Mouse (Mus musculus) kidney, adult 11 months (tissue): ENCODE results near the gene Pim3.
A peak's percentile ranks its signal among the peaks of the same experiment; 100 is the strongest.
"Not testable (repeated sequence)": the region's sequence is repeated elsewhere in the genome, so short reads cannot be mapped to it uniquely, and the experiment has no call there.

Experiments used
- DNase-seq: peaks from one replicate; pipeline ENCODE4 v3.0.0; 2022

Gene Pim3

DNA sequence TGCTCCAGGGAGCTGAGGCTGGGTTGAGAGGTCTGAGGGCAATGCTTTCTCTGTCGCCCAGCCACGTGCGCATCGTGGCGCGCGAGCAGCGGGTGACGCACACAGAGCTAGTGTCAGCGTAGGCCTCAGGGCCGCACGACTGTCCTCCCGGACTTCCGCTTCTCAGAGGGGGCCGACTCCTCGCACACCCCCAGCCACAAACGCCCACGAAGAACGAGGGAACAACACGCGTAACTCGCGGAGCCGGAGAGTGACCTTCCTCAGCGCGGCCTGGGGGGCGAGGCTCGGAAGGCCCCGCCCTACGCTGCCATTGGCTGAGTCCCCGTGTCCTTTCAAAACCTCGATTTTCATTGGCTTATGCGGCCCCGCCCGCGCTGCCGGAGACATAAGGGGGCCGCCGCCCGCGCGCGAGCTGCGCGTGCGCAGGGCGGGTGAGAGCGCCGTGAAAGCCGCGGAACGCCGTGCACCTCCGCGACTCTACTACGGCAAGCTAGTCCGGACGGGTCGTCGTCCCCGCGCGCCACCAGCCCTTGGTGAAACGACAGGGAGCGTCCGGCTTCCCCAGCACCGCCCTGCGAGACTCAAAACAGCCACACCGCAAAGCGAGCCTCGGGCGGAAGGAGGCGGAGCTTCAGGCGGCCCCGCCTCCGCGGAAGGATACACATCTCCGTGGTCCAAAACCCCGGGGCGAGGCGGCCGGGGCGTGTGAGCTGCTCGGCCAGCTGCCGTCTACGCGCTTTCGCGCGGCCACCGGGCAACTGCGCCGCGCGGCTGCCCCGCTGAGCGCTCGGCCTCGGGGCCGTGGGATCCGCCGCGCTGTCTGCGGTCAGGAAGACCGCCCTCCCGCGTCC is at the start of gene Pim3:
TSS of gene Pim3 (plus strand) at position 415 of the 851 bp plus-strand sequence.
- peak; percentile 99 for DNase-seq

DNA sequence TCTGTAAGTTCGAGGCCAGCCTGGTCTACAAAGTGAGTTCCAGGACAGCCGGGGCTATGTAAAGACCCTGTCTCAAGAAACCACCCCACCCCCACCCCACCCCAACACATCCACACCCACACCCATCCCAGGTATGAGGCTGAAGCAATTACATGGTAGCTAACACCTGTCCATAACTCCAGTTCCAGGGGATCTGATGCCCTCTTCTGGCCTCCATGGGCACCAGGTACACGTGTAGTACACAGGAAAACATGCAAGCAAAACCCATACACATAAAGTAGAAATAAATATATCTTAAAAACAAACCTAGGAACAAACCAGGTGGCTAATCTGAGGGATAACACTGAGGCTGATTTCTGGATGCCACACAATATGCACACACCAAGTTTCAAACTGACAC is 48.7 kb upstream of the Pim3 start:
- no peak for DNase-seq

DNA sequence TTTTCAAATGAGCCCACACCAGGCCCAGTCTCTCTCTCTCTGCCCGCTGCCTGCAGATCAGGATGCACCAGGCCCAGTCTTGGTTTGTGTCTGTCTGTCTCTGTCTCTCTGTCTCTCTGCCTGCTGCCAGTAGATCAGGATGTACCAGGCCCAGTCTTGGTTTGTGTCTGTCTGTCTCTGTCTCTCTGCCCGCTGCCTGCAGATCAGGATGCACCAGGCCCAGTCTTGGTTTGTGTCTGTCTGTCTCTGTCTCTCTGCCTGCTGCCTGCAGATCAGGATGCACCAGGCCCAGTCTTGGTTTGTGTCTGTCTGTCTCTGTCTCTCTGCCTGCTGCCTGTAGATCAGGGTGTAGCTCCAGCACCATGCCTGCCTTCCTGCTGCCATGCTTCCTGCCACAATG is 48.1 kb upstream of the Pim3 start:
- not testable (repeated sequence) for DNase-seq

DNA sequence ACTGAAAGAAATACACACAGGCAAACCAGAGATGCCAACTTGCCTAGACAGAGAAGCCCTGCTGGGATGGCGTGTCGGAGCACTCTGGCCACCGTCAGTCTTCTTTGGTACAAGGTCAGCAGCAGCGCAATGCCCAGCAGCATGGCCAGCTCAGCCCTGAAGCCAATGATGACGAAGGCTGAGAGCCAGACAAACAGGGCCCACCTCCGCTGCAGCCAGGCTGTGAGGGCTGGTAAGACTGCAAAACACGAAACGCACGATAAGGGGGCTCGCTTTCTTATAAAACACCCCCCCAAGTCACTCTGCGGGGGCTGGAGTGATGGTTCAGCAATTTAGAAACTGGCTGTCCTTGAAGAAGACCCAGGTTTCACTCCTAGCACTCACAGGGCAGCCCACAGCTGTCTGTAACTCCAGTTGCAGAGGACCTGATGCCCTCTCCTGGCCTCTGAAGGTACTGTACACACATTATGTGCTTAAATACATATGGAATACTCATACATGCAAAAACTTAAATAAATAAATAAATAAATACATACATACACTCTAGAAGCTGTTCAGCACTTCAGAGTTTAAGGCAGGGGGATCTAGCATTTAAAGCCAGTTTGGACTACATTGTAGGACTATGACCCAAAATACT is 47.5 kb upstream of the Pim3 start:
- DNase-seq = no peak

DNA sequence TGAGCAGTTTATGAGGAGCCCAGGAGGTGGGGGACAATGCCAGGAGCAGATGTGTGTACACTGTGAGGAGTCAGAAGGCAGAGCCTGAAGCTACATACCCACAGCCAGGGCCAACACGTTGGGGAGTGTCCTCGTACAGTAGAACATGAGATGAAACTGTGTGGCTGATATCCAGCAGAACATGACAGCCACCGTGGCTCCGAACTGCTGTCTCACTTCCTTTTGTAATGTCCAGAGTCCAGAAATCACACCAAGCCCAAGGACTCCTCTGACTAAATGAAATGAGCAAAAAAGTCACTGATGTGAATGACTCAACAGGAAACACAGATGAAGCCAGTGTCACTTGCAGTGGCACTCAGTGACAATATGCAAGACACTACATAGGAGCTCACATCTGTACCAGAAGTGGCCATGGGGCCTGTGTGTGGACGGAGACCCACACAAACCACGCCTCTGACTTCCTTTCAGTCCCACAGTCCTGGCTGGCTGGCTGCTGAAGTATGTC is 46.7 kb upstream of the Pim3 start:
- DNase-seq = no peak

DNA sequence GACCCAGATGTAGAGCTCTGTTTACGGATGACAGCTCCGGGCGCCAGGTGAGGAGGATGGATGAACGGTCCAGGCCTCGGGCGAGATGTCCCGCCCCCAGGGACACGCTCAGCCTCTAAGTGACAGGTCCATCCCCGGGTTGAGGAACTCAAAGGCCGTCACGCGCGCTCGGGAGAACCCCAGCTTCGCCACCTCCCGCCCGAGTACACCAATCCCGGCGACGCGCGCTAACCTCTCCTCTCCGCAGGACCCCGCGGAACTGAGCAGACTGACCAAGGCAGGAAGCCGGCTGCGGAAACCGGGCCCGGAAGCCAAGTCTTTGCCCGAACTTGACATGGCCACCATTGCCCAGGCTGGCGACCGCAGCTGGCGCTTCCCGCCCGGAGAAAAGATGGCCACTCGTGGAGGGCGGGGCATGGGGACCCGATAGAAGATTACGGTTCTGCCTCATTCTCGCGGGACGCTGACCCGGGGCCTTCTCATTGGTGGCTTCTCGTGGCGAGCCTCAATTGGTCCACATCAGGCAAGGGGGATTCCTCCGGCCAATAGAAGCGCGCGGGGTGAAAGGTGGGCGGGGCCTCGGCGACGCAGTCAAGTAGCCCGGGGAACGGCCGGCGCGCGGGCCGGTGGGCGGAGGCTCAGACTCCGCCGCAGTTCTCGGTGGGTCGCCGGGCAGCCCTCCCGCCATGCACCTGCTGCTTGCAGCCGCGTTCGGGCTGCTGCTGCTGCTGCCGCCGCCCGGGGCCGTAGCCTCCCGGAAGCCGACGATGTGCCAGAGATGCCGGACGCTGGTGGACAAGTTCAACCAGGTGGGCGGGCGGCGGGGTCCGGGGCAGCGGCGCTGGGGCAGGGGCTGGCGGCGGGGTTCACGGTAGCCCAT is 42.7 kb upstream of the Pim3 start, which contains the start of the genes Alg12 and Creld2:
TSS of gene Alg12 (minus strand) at position 293 of the 880 bp plus-strand sequence.
TSS of gene Creld2 (plus strand) at position 621 of the 880 bp plus-strand sequence.
- DNase-seq = peak; percentile 100

DNA sequence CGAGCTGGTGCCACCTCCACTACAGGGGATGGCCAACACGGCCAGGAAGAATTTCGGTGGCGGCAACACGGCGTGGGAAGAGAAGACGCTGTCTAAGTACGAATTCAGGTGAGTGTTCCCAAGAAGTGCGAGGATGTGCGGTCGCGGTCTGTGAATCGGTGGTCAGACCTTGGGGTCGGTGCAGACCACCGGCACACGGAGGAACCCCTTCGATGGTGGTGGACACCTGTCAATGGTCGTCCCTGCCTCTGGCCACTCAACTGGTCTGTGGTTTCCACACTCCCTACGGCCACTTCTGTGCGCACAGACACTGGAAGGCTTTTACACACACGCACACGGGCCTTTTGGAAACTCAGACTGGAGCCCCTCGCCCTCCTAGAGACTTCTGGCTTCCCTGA is 42.1 kb upstream of the Pim3 start:
- DNase-seq = peak; percentile 27

DNA sequence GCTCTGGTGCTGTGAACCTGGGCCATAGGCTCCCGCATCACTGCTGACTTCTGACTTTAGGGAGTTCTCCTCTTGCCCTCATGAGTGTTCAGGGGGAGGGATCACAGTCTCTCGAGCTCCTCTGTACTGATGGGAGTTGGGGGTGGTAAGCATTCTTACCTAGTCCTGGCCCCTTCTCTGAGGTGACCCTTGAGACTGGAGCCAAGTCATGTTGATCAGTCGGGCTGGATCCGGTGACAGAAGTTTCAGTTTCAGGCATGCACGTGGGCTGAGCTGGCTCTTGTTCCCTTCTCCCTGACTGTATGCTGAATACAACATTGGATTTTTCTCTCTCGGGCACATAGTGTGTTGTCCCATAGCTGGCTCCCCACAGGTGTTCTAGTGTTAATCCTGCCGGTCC is 40.6 kb upstream of the Pim3 start:
- DNase-seq = no peak

DNA sequence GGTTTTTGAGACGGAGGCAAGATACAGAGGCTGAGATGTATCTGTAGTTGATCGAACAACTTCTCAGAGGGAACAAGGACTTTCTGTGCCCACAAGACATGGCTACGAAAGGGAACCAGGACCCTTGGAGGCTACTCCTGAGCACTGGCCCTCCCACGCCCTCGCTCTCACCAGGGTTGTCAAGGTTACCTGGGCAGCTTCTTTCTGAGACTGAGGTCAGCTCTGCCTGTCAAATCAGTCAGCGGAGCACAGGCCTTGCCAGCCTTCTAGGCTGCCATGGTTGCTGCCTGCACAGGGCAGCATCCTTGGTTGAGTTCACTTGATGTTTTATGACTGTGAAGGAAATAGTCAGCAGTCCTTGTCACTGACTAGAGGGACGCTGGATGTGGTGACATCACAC is 39.5 kb upstream of the Pim3 start:
- DNase-seq = no peak

DNA sequence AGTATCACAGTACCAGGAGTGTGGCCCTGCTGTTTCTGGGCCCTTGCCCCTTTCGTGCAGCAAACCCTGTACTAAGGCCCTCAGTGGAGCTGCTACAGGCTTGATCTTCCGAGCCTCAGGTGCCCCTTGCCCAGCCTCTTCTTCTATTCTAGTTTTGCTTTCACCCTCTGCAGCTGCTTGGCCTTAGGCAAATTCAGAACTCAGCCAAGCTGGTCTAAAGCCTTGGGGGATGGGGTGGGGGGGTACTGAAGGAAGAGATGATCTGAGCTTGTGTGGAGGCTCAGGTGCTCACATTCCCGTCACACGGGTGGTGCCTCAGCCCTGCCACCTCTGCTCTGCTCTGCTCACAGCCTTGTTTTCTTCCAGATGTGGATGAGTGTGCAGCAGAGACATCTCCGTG is 38.6 kb upstream of the Pim3 start:
- no peak for DNase-seq

DNA sequence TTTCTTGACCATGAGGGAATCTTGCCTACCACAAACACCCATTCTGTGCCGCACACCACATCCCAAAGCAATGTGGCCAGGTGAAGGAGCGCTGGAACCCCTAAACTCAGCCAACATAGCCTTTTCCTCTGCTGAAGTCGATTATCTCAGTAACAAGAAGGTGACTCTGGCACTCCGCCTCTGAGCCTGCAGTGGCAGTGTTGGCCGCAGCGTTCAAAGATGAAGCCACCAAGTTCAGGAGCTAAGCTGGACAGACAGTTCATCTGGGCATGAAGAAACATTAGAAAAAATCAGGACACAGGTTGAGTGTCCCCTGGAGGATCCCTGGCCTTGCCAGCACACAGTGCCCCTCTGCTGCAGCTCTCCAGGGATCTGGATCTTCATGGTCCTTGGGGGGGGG is 34.5 kb upstream of the Pim3 start:
- DNase-seq = no peak

DNA sequence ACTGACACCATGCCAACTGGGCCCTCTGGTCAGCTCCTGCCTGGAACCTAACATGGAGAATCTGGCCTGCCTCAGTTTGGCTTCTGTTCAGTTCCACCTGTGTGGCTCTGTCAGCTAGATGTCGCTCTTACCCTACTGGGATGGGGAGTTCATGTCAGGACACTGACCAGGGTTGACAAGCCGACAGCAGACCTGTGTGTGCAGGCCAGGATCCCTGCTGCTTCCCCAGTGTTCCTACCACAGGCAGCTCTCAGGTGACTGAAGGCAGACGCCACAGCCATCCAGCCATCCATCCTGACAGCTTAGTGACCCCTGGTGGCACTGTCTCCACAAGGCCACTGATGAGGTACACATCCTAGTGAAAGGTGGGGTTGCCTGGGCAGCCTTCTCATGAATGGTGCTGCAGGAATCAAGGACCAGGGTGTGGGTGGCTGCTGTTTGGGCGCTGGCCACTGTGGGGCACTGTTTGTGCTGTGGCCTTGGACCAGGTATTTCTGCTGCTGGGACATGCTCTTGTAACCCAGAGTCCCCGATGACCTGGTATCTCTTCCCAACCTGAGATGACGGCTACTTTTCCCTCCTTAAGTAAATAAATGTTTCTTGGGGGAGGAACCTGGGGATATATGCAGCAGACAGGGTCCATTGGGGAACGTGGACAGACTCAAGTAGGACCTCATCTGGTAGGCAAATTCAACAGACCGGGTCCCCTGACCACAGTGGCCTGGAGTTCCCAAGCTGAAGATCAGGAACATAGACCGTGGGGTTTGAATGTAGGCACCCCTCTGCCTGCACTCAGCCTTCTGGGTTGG is 33.8 kb upstream of the Pim3 start:
- peak; percentile 89 for DNase-seq

DNA sequence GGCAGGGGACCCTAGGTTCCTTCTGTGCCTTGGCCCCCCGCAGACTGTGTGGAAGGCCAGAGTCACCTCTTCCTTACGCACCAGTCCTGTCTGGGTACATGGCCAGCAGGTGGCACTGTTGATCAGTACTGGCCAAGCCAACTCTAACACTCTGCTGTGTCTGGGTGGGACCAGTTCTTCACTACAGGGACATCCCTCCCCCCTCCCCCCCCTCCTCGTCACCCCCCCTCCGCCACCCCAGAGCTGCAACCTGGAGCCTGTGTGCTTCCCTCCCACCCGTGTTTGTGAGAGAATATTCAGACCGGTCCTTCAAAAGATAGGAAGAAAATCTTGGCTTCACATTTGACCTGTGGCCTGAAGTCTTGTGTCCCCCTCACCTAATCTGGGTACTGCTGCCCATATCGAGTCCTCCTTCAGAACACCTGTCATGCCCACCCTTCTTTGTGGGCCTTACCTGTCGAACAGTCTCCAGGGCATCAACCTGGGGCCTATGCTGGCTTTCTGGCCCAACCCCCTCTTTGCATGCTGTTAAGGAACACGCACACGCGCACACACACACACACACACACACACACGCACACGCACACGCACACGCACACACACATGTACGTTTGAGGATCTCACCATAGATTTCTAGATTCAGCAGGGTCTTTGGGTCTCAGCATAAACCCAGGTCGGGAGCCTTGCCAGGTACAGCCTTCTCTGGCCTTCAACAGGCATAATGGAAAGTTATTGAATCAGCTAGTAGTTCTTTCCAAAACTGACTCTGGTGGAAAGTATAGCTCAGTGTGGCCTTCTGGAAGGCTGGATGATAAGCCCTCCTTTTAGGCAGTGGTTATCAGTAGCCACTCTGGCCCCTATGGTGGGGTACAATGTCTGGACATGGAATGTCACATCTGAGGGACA is 32.9 kb upstream of the Pim3 start:
- peak; percentile 88 for DNase-seq

DNA sequence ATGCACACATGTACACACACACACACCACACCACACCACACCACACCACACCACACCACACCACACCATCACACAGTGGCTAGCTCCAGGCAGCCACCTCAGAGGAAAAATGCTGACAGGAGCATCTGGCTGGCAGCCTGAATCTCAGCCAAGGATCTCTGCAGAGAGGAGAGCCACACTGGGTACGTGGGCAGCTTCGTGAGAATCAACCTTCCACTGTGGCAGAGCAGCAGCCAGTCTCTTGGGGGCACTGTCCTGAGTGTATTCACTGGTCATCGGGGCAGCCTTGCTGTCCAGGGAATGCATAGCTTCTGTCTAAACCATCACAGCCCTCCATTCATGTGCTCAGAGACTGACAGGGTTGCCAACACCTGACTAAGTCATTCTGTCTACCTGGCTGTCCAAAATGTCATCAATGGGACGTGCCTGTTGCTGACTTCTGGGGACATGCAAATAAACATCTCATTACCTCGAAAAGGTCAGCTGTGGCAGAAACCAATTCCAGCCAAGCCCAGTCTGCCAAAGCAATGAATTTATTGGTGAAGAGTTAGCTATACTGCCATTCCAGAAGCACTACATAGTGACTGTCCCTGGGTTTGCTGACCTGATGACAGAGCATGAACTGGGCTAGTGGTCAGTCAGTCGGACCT is 32.1 kb upstream of the Pim3 start:
- DNase-seq = peak; percentile 71

DNA sequence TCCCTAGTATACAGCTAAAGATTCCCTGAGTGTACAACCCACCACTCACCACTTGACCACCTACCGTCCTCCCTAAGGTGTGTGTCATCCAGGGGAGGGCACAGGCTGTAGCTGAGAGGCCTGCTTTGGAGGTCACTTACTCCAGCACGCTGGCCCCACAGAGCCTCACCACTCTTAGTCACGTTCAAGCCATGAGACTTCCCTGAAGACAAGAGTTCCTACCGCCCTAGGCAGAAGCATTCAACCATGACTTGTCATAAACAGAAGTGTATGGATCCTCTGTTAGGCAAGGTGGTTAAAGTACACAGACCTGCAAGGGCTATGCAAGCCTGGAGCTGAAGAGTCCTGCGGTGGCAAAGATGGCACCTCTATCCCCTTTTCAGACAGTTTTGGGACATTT is 31.3 kb upstream of the Pim3 start:
- peak; percentile 47 for DNase-seq

DNA sequence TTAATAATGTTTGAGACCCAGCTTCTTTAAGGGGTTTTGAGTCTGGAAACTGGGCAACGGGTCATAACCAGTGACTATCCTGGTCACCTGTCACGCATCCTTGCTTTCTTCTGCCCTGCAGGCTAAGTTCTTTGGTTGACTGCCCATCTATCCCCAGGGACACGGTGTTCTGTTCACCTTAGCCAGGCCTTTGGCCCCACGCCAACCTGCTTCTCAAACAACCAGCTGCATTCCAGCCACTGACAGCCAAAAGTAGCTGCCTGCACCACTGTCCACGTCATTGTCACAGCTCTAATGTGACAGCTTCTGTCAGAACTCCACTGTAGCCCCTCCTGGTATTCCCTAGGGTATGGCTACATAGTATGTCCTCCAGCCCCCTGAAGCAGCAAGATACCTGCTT is 30.5 kb upstream of the Pim3 start:
- DNase-seq = peak; percentile 96

DNA sequence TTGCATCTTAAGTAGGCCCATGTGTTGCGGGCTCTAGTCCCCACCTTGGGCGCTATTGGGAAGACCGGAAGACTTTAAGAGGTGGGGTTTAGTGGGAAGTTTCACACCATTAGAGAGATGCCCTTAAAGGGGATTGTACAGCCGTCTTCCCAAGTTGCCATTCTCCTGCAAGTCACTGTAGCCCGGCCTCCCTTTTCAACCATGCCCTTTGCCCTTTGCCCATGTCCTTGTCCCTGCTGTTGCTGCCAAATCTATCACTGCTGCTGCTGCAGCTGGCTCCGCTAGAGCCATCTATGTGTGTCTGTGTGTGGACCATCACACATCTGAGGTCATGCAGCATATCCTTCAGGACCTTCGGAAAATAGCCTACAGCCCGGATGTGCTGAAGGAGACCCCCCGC is 29.4 kb upstream of the Pim3 start:
- DNase-seq = peak; percentile 70

DNA sequence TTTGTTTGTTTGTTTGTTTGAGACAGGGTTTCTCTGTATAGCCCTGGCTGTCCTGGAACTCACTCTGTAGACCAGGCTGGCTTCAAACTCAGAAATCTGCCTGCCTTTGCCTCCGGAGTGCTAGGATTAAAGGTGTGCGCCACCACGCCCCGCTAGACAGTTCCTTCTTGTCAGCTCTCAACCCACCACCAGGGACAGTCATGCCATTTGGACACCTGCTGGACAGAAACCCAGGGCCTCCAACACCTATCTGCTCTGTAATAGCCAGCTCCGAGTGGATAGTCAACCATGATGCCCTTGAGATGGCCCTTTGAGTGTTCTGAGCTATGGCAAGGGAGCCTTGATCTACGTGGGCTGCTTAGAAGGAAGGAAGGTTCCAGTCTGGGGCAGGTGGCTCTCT is 26.0 kb upstream of the Pim3 start:
- DNase-seq = peak; percentile 46

DNA sequence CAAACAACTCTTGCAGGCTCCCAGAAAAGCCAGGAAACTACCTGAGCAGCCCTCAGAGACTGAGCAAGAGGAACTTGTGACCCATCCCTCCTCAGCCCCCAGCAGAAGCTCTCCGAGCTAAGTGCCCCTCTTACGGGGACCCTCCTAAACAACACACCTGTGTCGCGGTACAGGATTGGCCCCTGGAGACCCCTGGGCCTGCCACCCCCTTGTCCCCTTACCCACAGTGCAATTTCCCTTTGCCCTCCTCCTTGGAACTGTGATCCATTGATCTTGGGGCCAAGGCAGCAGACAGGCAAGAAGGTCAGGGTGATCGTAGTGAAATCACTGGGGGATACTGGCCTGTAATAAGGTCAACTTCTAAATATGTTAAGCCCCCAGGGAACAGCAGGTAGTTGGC is 25.4 kb upstream of the Pim3 start:
- DNase-seq = no peak

DNA sequence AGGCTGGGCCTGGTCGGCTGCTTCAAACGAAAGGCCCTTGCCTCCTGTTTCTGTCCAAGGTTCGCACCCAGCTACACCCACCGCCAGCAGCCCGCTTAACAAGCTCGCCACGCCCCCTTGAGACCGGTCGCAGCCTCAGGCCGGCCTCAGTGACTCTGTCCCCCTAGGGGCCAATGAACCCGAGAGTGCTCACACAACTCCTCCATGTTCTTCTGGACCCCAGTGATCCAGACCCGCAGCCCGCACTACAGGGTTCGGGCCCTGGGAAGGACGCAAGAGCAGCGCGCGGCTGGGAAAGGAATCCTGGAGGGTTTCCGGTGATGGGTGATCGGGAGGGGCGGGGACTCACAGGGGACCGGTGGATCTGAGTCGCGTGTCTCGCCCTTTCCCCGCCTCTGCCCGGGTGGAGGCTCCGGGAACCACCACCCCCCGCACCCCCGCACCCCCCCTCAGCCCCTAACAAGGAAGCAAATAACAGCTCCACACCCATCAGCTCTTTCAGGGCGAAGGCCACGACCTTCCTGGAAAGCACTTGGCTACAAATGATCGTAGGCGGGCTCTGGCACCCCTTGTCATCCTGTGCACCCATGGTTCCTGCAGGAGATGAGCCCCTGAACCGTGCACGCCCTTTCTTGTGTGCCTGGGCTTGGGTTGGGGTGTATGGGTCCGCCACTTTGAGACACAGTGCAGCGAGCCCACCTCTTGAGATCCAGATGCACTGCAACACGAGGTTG is 24.6 kb upstream of the Pim3 start:
- DNase-seq = peak; percentile 89
